Mouse (Mus musculus) forebrain, embryonic 15.5 days (tissue): ENCODE measurements around the gene Npvf. TPM values are rescaled to one million over a fixed set of nuclear protein-coding genes. Genes with fewer than 3 reads are reported as not detected.

Source experiments
- ATAC-seq: fragments of 200-750 bp; cut with Nextera tagmentation; replicated peaks from 2 replicates; pipeline ENCODE4 v1.8.0; 2017; ENCODE audit warnings: mild to moderate bottlenecking, moderate TSS enrichment, moderate library complexity
- H3K27ac ChIP-seq: fragments of 300-500 bp; sonication (generic); replicated peaks from 2 replicates; pipeline ENCODE4 v1.5.1; 2015; ENCODE audit warnings: mild to moderate bottlenecking, inconsistent platforms
- H3K27me3 ChIP-seq: fragments of 300-500 bp; sonication (generic); 2 replicates; pipeline ENCODE4 v1.6.1; 2015; ENCODE audit warnings: inconsistent platforms
- H3K36me3 ChIP-seq: fragments of 300-500 bp; sonication (generic); 2 replicates; pipeline ENCODE4 v1.6.1; 2015; ENCODE audit warnings: mild to moderate bottlenecking, inconsistent platforms
- H3K4me1 ChIP-seq: fragments of 300-500 bp; sonication (generic); 2 replicates; pipeline ENCODE4 v1.6.1; 2015; ENCODE audit warnings: inconsistent platforms
- H3K4me2 ChIP-seq: fragments of 300-500 bp; sonication (generic); replicated peaks from 2 replicates; pipeline ENCODE4 v1.6.1; 2015; ENCODE audit warnings: mild to moderate bottlenecking, inconsistent platforms
- H3K4me3 ChIP-seq: fragments of 300-500 bp; sonication (generic); 2 replicates; pipeline ENCODE4 v1.5.1; 2015; ENCODE audit warnings: mild to moderate bottlenecking, inconsistent platforms
- H3K9ac ChIP-seq: fragments of 300-500 bp; sonication (generic); replicated peaks from 2 replicates; pipeline ENCODE4 v1.6.1; 2015; ENCODE audit warnings: mild to moderate bottlenecking, inconsistent platforms
- H3K9me3 ChIP-seq: fragments of 300-500 bp; sonication (generic); 2 replicates; pipeline ENCODE4 v1.6.1; 2016; ENCODE audit warnings: inconsistent platforms
- WGBS: fragments of 180-500 bp; shearing (Covaris S2); methylation state at CpG from one replicate; pipeline ENCODE4 v1.1.7; 2015; ENCODE audit warnings: mixed read lengths; 5-methylcytosine and 5-hydroxymethylcytosine counted together
- polyA plus RNA-seq: library from polyadenylated mRNA; unstranded; fragments of >200 nt; fragmentation: Nextera tagmentation; extraction: Ambion mirVana; gene quantifications from 2 replicates; pipeline ENCODE4 v1.2.1, GENCODE M21; 2015

Gene Npvf
- 1.0 TPM in 1 of 2 replicates, not detected in the other for polyA plus RNA-seq

- ATAC-seq, result no peak
- H3K9ac ChIP-seq, result no peak within 1 kb of the TSS
These were observed at the start of gene Npvf for GRCm38 (mm10) chr6:50654356-50654755. Gene Npvf (minus strand): TSS chr6:50654439.

GRCm38 (mm10) chr6:50689121-50689815, 35.0 kb upstream of the Npvf start:
- 0 out of 2 replicates have a peak overlapping the region, but pooled peaks have one; percentile 12 for H3K4me2 ChIP-seq
- WGBS, result 33% methylated on average over 15 of the region's 15 CpGs
- no peaks in the 10 kb centered on the region for H3K27me3 ChIP-seq
- H3K36me3 ChIP-seq, result no peaks in the 10 kb centered on the region
- H3K27ac ChIP-seq, result peak overlapping the region; percentile 75
- H3K9me3 ChIP-seq, result no peaks in the 10 kb centered on the region
- H3K4me3 ChIP-seq, result no peak overlapping the region
- peaks cover 15% of the 10 kb centered on the region for H3K4me1 ChIP-seq
- peak; percentile 80 for ATAC-seq
- 0 out of 2 replicates have a peak overlapping the region, but pooled peaks have one; percentile 13 for H3K9ac ChIP-seq

More at GRCm38 (mm10) chr6:50654356-50654755, at the start of gene Npvf:
- H3K27me3 ChIP-seq, result no peaks in the 10 kb centered on the region
- 24% methylated on average over 4 of the region's 4 CpGs for WGBS
- peaks cover 26% of the 10 kb centered on the region for H3K4me1 ChIP-seq
- no peak within 1 kb of the TSS for H3K4me2 ChIP-seq
- H3K9me3 ChIP-seq, result no peaks in the 10 kb centered on the region
- no peaks in the 10 kb centered on the region for H3K36me3 ChIP-seq
- H3K4me3 ChIP-seq, result no peak within 1 kb of the TSS
- H3K27ac ChIP-seq, result no peak within 1 kb of the TSS

GRCm38 (mm10) chr6:50684646-50685415, 30.6 kb upstream of the Npvf start:
- Histone ChIP-seq H3K4me2 (no peak overlapping the region), H3K27me3 (no peaks in the 10 kb centered on the region), H3K27ac (no peak overlapping the region), H3K4me3 (no peak overlapping the region), H3K9ac (no peak overlapping the region), H3K9me3 (no peaks in the 10 kb centered on the region), H3K4me1 (peaks cover 26% of the 10 kb centered on the region), H3K36me3 (no peaks in the 10 kb centered on the region)
- ATAC-seq, result no peak
- 46% methylated on average over 7 of the region's 7 CpGs for WGBS

GRCm38 (mm10) chr6:50681491-50681890, 27.3 kb upstream of the Npvf start:
- no peaks in the 10 kb centered on the region for H3K36me3 ChIP-seq
- no peak overlapping the region for H3K9ac ChIP-seq
- WGBS, result 19% methylated on average over 5 of the region's 5 CpGs
- no peak overlapping the region for H3K4me2 ChIP-seq
- no peak for ATAC-seq
- H3K27ac ChIP-seq, result no peak overlapping the region
- no peak overlapping the region for H3K4me3 ChIP-seq
- H3K9me3 ChIP-seq, result no peaks in the 10 kb centered on the region
- peaks cover 13% of the 10 kb centered on the region for H3K4me1 ChIP-seq
- H3K27me3 ChIP-seq, result no peaks in the 10 kb centered on the region

- no peak overlapping the region for H3K4me3 ChIP-seq
- WGBS, result 50% methylated on average over 20 of the region's 20 CpGs
- peaks cover 13% of the 10 kb centered on the region for H3K4me1 ChIP-seq
- no peak for ATAC-seq
- no peak overlapping the region for H3K9ac ChIP-seq
- no peaks in the 10 kb centered on the region for H3K27me3 ChIP-seq
- no peaks in the 10 kb centered on the region for H3K36me3 ChIP-seq
- no peak overlapping the region for H3K4me2 ChIP-seq
- no peak overlapping the region for H3K27ac ChIP-seq
- no peaks in the 10 kb centered on the region for H3K9me3 ChIP-seq
These were observed 26.3 kb upstream of the Npvf start for GRCm38 (mm10) chr6:50680224-50681215.

GRCm38 (mm10) chr6:50679486-50679828, 25.2 kb upstream of the Npvf start:
- 78% methylated on average over 2 of the region's 2 CpGs for WGBS
- no peak overlapping the region for H3K4me2 ChIP-seq
- ATAC-seq, result no peak
- no peaks in the 10 kb centered on the region for H3K27me3 ChIP-seq
- no peak overlapping the region for H3K27ac ChIP-seq
- H3K9me3 ChIP-seq, result no peaks in the 10 kb centered on the region
- H3K36me3 ChIP-seq, result no peaks in the 10 kb centered on the region
- H3K4me3 ChIP-seq, result no peak overlapping the region
- peaks cover 13% of the 10 kb centered on the region for H3K4me1 ChIP-seq
- no peak overlapping the region for H3K9ac ChIP-seq

- Histone ChIP-seq H3K27ac (no peak overlapping the region), H3K9ac (no peak overlapping the region), H3K36me3 (no peaks in the 10 kb centered on the region), H3K27me3 (no peaks in the 10 kb centered on the region), H3K9me3 (no peaks in the 10 kb centered on the region), H3K4me3 (no peak overlapping the region), H3K4me2 (no peak overlapping the region), H3K4me1 (peaks cover 13% of the 10 kb centered on the region)
- peak; percentile 80 for ATAC-seq
- 30% methylated on average over 8 of the region's 8 CpGs for WGBS
These were observed 24.7 kb upstream of the Npvf start for GRCm38 (mm10) chr6:50678826-50679485.

GRCm38 (mm10) chr6:50671191-50671590, 17.0 kb upstream of the Npvf start:
- WGBS, result 88% methylated on average over 3 of the region's 3 CpGs
- Histone ChIP-seq H3K4me2 (no peak overlapping the region), H3K4me3 (no peak overlapping the region), H3K36me3 (no peaks in the 10 kb centered on the region), H3K9me3 (no peaks in the 10 kb centered on the region), H3K9ac (no peak overlapping the region), H3K4me1 (no peaks in the 10 kb centered on the region), H3K27me3 (no peaks in the 10 kb centered on the region), H3K27ac (no peak overlapping the region)
- no peak for ATAC-seq

- H3K9ac ChIP-seq, result no peak overlapping the region
- H3K9me3 ChIP-seq, result no peaks in the 10 kb centered on the region
- no peak for ATAC-seq
- H3K36me3 ChIP-seq, result no peaks in the 10 kb centered on the region
- H3K27ac ChIP-seq, result no peak overlapping the region
- H3K4me3 ChIP-seq, result no peak overlapping the region
- WGBS, result 77% methylated on average over 5 of the region's 5 CpGs
- no peak overlapping the region for H3K4me2 ChIP-seq
- H3K4me1 ChIP-seq, result peaks cover 7% of the 10 kb centered on the region; the same call in 1 of the 2 replicates
- H3K27me3 ChIP-seq, result no peaks in the 10 kb centered on the region
These were observed 12.7 kb upstream of the Npvf start for GRCm38 (mm10) chr6:50666937-50667336.

GRCm38 (mm10) chr6:50665020-50665419, 10.8 kb upstream of the Npvf start:
- H3K4me3 ChIP-seq, result no peak overlapping the region
- no peak overlapping the region for H3K9ac ChIP-seq
- 87% methylated on average over 3 of the region's 3 CpGs for WGBS
- ATAC-seq, result no peak
- no peaks in the 10 kb centered on the region for H3K27me3 ChIP-seq
- no peaks in the 10 kb centered on the region for H3K36me3 ChIP-seq
- H3K27ac ChIP-seq, result no peak overlapping the region
- H3K4me2 ChIP-seq, result no peak overlapping the region
- H3K9me3 ChIP-seq, result no peaks in the 10 kb centered on the region
- peaks cover 11% of the 10 kb centered on the region; the same call in 1 of the 2 replicates for H3K4me1 ChIP-seq

GRCm38 (mm10) chr6:50664193-50664592, 10.0 kb upstream of the Npvf start:
- no peaks in the 10 kb centered on the region for H3K36me3 ChIP-seq
- WGBS, result 96% methylated on average over 3 of the region's 3 CpGs
- peaks cover 12% of the 10 kb centered on the region; the same call in 1 of the 2 replicates for H3K4me1 ChIP-seq
- H3K4me2 ChIP-seq, result no peak overlapping the region
- H3K4me3 ChIP-seq, result no peak overlapping the region
- no peak overlapping the region for H3K9ac ChIP-seq
- ATAC-seq, result no peak
- H3K9me3 ChIP-seq, result no peaks in the 10 kb centered on the region
- H3K27me3 ChIP-seq, result no peaks in the 10 kb centered on the region
- no peak overlapping the region for H3K27ac ChIP-seq
